Mouse (Mus musculus): ENCODE results near the gene Smc3. TPM values are rescaled to one million over a fixed set of nuclear protein-coding genes. Genes with fewer than 3 reads are reported as not detected.

Gene Smc3
- polyA plus RNA-seq, 2 experiments: 42.4 to 60.8 TPM

- peaks cover 87% of the 10 kb centered on the region for H3K36me3 ChIP-seq (ENCODE audit: control insufficient read depth, insufficient read depth, low read length)
- ATAC-seq (ENCODE audit: low FRiP score, low read depth): no peak
- WGBS: 94% methylated on average over 2 of the region's 2 CpGs
- no peak overlapping the region for H3K27ac ChIP-seq (replicated peaks; ENCODE audit: low read depth, low read length)
- DNase-seq (ENCODE audit: low spot score): no peak
- H3K27me3 ChIP-seq (ENCODE audit: control insufficient read depth, insufficient read depth, low read length): no peaks in the 10 kb centered on the region
- no peaks in the 10 kb centered on the region for H3K9me3 ChIP-seq (ENCODE audit: control insufficient read depth, low read length)
- H3K9ac ChIP-seq (ENCODE audit: low read depth, low read length, severe bottlenecking): no peak overlapping the region
- no peak overlapping the region for H3K4me3 ChIP-seq (replicated peaks; ENCODE audit: low read length)
- TF ChIP-seq POLR2A (IDR thresholded peaks at IDR 0.05; ENCODE audit: borderline replicate concordance, extremely low read depth, insufficient read depth, insufficient read length): no peak
- H3K4me1 ChIP-seq (ENCODE audit: control insufficient read depth, insufficient read depth, low read length): no peaks in the 10 kb centered on the region
- H3K4me2 ChIP-seq (replicated peaks; ENCODE audit: low read depth, low read length, severe bottlenecking): no peak overlapping the region
These were observed 37.8 kb downstream of the Smc3 start for GRCm38 (mm10) chr19:53638041-53638440.

- DNase-seq (ENCODE audit: low spot score) (no peak), ATAC-seq (ENCODE audit: low FRiP score, low read depth) (no peak)
- no peak overlapping the region for H3K9ac ChIP-seq (ENCODE audit: low read depth, low read length, severe bottlenecking)
- no peaks in the 10 kb centered on the region for H3K4me1 ChIP-seq (ENCODE audit: control insufficient read depth, insufficient read depth, low read length)
- no peaks in the 10 kb centered on the region for H3K27me3 ChIP-seq (ENCODE audit: control insufficient read depth, insufficient read depth, low read length)
- 90% methylated on average over 8 of the region's 8 CpGs for WGBS
- no peak overlapping the region for H3K4me3 ChIP-seq (replicated peaks; ENCODE audit: low read length)
- no peak overlapping the region for H3K4me2 ChIP-seq (replicated peaks; ENCODE audit: low read depth, low read length, severe bottlenecking)
- TF ChIP-seq POLR2A (IDR thresholded peaks at IDR 0.05; ENCODE audit: borderline replicate concordance, extremely low read depth, insufficient read depth, insufficient read length): no peak
- H3K9me3 ChIP-seq (ENCODE audit: control insufficient read depth, low read length): no peaks in the 10 kb centered on the region
- no peak overlapping the region for H3K27ac ChIP-seq (replicated peaks; ENCODE audit: low read depth, low read length)
- H3K36me3 ChIP-seq (ENCODE audit: control insufficient read depth, insufficient read depth, low read length): peaks cover 87% of the 10 kb centered on the region
These were observed 38.5 kb downstream of the Smc3 start for GRCm38 (mm10) chr19:53638727-53639126.

- Histone ChIP-seq H3K36me3 (ENCODE audit: control insufficient read depth, insufficient read depth, low read length) (peaks cover 69% of the 10 kb centered on the region), H3K27ac (replicated peaks; ENCODE audit: low read depth, low read length) (no peak overlapping the region), H3K9ac (ENCODE audit: low read depth, low read length, severe bottlenecking) (no peak overlapping the region), H3K4me2 (replicated peaks; ENCODE audit: low read depth, low read length, severe bottlenecking) (no peak overlapping the region), H3K4me1 (ENCODE audit: control insufficient read depth, insufficient read depth, low read length) (0 out of 2 replicates have a peak, but pooled peaks cover 3% of the 10 kb centered on the region), H3K4me3 (replicated peaks; ENCODE audit: low read length) (no peak overlapping the region), H3K27me3 (ENCODE audit: control insufficient read depth, insufficient read depth, low read length) (no peaks in the 10 kb centered on the region), H3K9me3 (ENCODE audit: control insufficient read depth, low read length) (no peaks in the 10 kb centered on the region)
- TF ChIP-seq POLR2A (IDR thresholded peaks at IDR 0.05; ENCODE audit: borderline replicate concordance, extremely low read depth, insufficient read depth, insufficient read length): no peak
- WGBS: 92% methylated on average over 9 of the region's 9 CpGs
- ATAC-seq (ENCODE audit: low FRiP score, low read depth) (no peak), DNase-seq (ENCODE audit: low spot score) (no peak)
These were observed 43.9 kb downstream of the Smc3 start for GRCm38 (mm10) chr19:53644020-53644595.

GRCm38 (mm10) chr19:53647301-53647700 lies 47.1 kb downstream of the Smc3 start:
- no peak for ATAC-seq (ENCODE audit: low FRiP score, low read depth)
- Histone ChIP-seq H3K27ac (replicated peaks; ENCODE audit: low read depth, low read length) (no peak overlapping the region), H3K27me3 (ENCODE audit: control insufficient read depth, insufficient read depth, low read length) (no peaks in the 10 kb centered on the region), H3K9ac (ENCODE audit: low read depth, low read length, severe bottlenecking) (no peak overlapping the region), H3K4me1 (ENCODE audit: control insufficient read depth, insufficient read depth, low read length) (0 out of 2 replicates have a peak, but pooled peaks cover 4% of the 10 kb centered on the region), H3K36me3 (ENCODE audit: control insufficient read depth, insufficient read depth, low read length) (peaks cover 43% of the 10 kb centered on the region), H3K4me3 (replicated peaks; ENCODE audit: low read length) (no peak overlapping the region), H3K4me2 (replicated peaks; ENCODE audit: low read depth, low read length, severe bottlenecking) (no peak overlapping the region), H3K9me3 (ENCODE audit: control insufficient read depth, low read length) (no peaks in the 10 kb centered on the region)
- DNase-seq (ENCODE audit: low spot score): no peak
- TF ChIP-seq POLR2A (IDR thresholded peaks at IDR 0.05; ENCODE audit: borderline replicate concordance, extremely low read depth, insufficient read depth, insufficient read length): no peak
- 77% methylated on average over 9 of the region's 9 CpGs for WGBS

GRCm38 (mm10) chr19:53648056-53648455 lies 47.9 kb downstream of the Smc3 start:
- Histone ChIP-seq H3K4me1 (ENCODE audit: control insufficient read depth, insufficient read depth, low read length) (0 out of 2 replicates have a peak, but pooled peaks cover 4% of the 10 kb centered on the region), H3K9me3 (ENCODE audit: control insufficient read depth, low read length) (no peaks in the 10 kb centered on the region), H3K27me3 (ENCODE audit: control insufficient read depth, insufficient read depth, low read length) (no peaks in the 10 kb centered on the region), H3K4me3 (replicated peaks; ENCODE audit: low read length) (no peak overlapping the region), H3K9ac (ENCODE audit: low read depth, low read length, severe bottlenecking) (no peak overlapping the region), H3K36me3 (ENCODE audit: control insufficient read depth, insufficient read depth, low read length) (peaks cover 39% of the 10 kb centered on the region), H3K4me2 (replicated peaks; ENCODE audit: low read depth, low read length, severe bottlenecking) (no peak overlapping the region), H3K27ac (replicated peaks; ENCODE audit: low read depth, low read length) (no peak overlapping the region)
- ATAC-seq (ENCODE audit: low FRiP score, low read depth) (no peak), DNase-seq (ENCODE audit: low spot score) (no peak)
- 37% methylated on average over 5 of the region's 5 CpGs for WGBS
- no peak for TF ChIP-seq POLR2A (IDR thresholded peaks at IDR 0.05; ENCODE audit: borderline replicate concordance, extremely low read depth, insufficient read depth, insufficient read length)

Measured in limb, embryonic 14.5 days (tissue).